7 mouse cellular contexts compared by ENCODE assay signal in the genomic region with DNA sequence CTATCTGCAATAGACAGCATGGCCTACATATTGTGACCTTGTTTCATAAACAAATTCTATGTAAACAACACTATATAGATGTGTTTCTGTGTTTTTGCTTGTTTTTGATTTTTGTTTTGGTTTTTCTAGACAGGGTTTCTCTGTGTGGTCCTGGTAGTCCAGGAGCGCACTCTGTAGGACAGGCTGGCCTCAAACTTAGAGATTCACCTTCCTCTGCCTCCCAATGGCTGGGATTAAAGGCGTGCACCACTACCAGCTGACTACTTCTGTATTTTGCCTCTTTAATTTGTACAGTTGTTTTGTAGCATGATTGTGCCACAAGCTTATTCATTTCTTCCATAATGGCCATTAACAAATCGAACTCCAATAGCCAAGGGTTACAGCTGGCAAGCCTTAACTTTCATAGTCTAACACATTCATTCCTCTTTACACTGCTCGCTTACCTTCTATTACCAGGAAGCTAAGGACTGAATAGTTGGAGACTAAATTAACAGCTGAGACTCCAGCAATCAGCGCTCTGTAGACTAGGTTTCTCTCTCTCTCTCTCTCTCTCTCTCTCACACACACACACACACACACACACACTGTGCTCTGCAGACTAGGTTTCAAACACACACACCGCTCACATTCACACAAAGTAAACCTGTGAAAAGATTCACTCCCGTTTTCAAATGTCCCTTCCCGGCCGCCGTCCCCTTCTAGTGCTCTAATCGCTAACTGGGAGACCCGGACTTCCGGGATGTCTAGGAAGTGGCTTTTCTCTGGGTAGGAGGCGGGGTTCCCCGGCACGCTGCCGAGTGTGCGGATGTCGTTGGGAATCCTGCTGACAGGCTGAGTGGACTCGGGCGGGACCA. TPM values are rescaled to one million over a fixed set of nuclear protein-coding genes. Genes with fewer than 3 reads are reported as not detected.
A peak's percentile ranks its signal among the peaks of the same experiment; 100 is the strongest.
DNase-seq lines count a peak whose midpoint lies in the region; ATAC-seq and TF ChIP-seq lines count a peak whose summit lies in the region.

Gene Vps33b (plus strand): TSS at position 753 of the 854 bp plus-strand sequence.

- no peak for TF ChIP-seq CTCF in intestine, postnatal 0 days (IDR thresholded peaks at IDR 0.05; ENCODE audit: low read depth)
- no peak for TF ChIP-seq CTCF in small intestine, adult 2 months (IDR thresholded peaks at IDR 0.05; ENCODE audit: extremely low read depth, insufficient read length, insufficient replicate concordance, low read depth, low read length)

- H3K9ac ChIP-seq in intestine, postnatal 0 days (ENCODE audit: low read depth, low read length), result peak within 1 kb of the TSS; percentile 78
- peak within 1 kb of the TSS; percentile 70 for H3K9ac ChIP-seq in midbrain, embryonic 12.5 days (replicated peaks)

- peaks cover 4% of the 10 kb centered on the region; the same call in 1 of the 2 replicates for H3K4me1 ChIP-seq in intestine, postnatal 0 days (replicated peaks; ENCODE audit: control insufficient read depth, insufficient read depth, low read length)
- peaks cover 23% of the 10 kb centered on the region for H3K4me1 ChIP-seq in midbrain, embryonic 12.5 days
- H3K4me1 ChIP-seq in small intestine, adult 2 months (ENCODE audit: control insufficient read depth, insufficient read depth, insufficient read length, low read length), result peaks cover 9% of the 10 kb centered on the region; the same call in 1 of the 2 replicates

- 3% methylated on average over 21 of the region's 21 CpGs for WGBS in intestine, postnatal 0 days
- WGBS in midbrain, embryonic 12.5 days, result 4% methylated on average over 21 of the region's 21 CpGs
- WGBS in small intestine, adult 2 months, result 2% methylated on average over 21 of the region's 21 CpGs

- H3K36me3 ChIP-seq in intestine, postnatal 0 days (ENCODE audit: control insufficient read depth, insufficient read depth), result peaks cover 35% of the 10 kb centered on the region
- H3K36me3 ChIP-seq in midbrain, embryonic 12.5 days, result peaks cover 51% of the 10 kb centered on the region
- peaks cover 19% of the 10 kb centered on the region for H3K36me3 ChIP-seq in small intestine, adult 2 months (ENCODE audit: control insufficient read depth, insufficient read depth, low read length)

- peak; percentile 94 for DNase-seq in adrenal gland, adult 8-10 months
- peak; percentile 92 for DNase-seq in embryo, embryonic 9.5 days (ENCODE audit: extremely low spot score)
- peak; percentile 52 for DNase-seq in gonadal fat pad, adult 2 months (ENCODE audit: low read depth)
- peak; percentile 97 for DNase-seq in left cerebral cortex, postnatal 4 days

- peak within 1 kb of the TSS; percentile 71 for H3K4me3 ChIP-seq in intestine, postnatal 0 days (ENCODE audit: low read depth, low read length)
- peak within 1 kb of the TSS; percentile 87 for H3K4me3 ChIP-seq in midbrain, embryonic 12.5 days
- peak within 1 kb of the TSS; percentile 74 for H3K4me3 ChIP-seq in small intestine, adult 2 months (ENCODE audit: low read depth, low read length)

- TF ChIP-seq POLR2A in small intestine, adult 2 months (IDR thresholded peaks at IDR 0.05; ENCODE audit: low read depth, low read length), result peak; percentile 60; the same call in 1 of the 2 replicates

- H3K4me2 ChIP-seq in intestine, postnatal 0 days (replicated peaks; ENCODE audit: low read depth), result peak within 1 kb of the TSS; percentile 97
- peak within 1 kb of the TSS; percentile 92 for H3K4me2 ChIP-seq in midbrain, embryonic 12.5 days (replicated peaks)

- H3K9me3 ChIP-seq in intestine, postnatal 0 days (ENCODE audit: control insufficient read depth), result no peaks in the 10 kb centered on the region
- H3K9me3 ChIP-seq in midbrain, embryonic 12.5 days, result peaks cover 11% of the 10 kb centered on the region

- H3K27me3 ChIP-seq in intestine, postnatal 0 days (replicated peaks; ENCODE audit: control insufficient read depth, insufficient read depth, low read length), result no peaks in the 10 kb centered on the region
- H3K27me3 ChIP-seq in midbrain, embryonic 12.5 days, result no peaks in the 10 kb centered on the region
- no peaks in the 10 kb centered on the region for H3K27me3 ChIP-seq in small intestine, adult 2 months (ENCODE audit: control insufficient read depth, insufficient read depth, low read length)

- intact Hi-C loops in left cerebral cortex, postnatal 4 days (cut with DNase I), result no loop called here

- peak; percentile 94 for ATAC-seq in intestine, postnatal 0 days
- ATAC-seq in midbrain, embryonic 12.5 days (ENCODE audit: low FRiP score, low read depth), result peak; percentile 90

- peak within 1 kb of the TSS; percentile 84 for H3K27ac ChIP-seq in intestine, postnatal 0 days (ENCODE audit: low read depth, low read length)
- peak within 1 kb of the TSS; percentile 73 for H3K27ac ChIP-seq in midbrain, embryonic 12.5 days (replicated peaks)
- peak within 1 kb of the TSS; percentile 83 for H3K27ac ChIP-seq in small intestine, adult 2 months (ENCODE audit: insufficient read depth, low read depth, low read length)

RNA-seq across cellular contexts. Expression of gene Vps33b, which starts in this region (rescaled TPM):
- 10 to 100 TPM; 21.3 to 31.9 (median 28.8) TPM for total RNA-seq in adrenal gland, adult 8-10 months (2022)
- polyA plus RNA-seq in gonadal fat pad, adult 2 months (2012; rRNA removed), result 11.5 and 14.2 TPM in 2 replicates
- 11.7 and 12.9 TPM in 2 replicates for polyA plus RNA-seq in intestine, postnatal 0 days (2015; fragmentation: Nextera tagmentation; extraction: Ambion mirVana)
- total RNA-seq in left cerebral cortex, postnatal 4 days (2021), result 10 to 100 TPM; 34.1 to 36.0 TPM
- 18.5 and 21.4 TPM in 2 replicates for polyA plus RNA-seq in midbrain, embryonic 12.5 days (2016; fragmentation: Nextera tagmentation; extraction: Ambion mirVana)
- polyA plus RNA-seq in small intestine, adult 2 months (2012; rRNA removed), result 8.8 and 17.8 TPM in 2 replicates

Comparison
In these comparisons a context has a peak if more than half of its experiments do, and no peak if none do; other contexts are left out.
1. Peak in every context shown above with its lines: DNase-seq, ATAC-seq, H3K4me3 ChIP-seq and H3K27ac ChIP-seq.